Mouse (Mus musculus): ENCODE results near the gene Dynll2. TPM values are rescaled to one million over a fixed set of nuclear protein-coding genes. Genes with fewer than 3 reads are reported as not detected.

The Dynll2 gene
- polyA plus RNA-seq, 1 experiment: 497 TPM

DNA sequence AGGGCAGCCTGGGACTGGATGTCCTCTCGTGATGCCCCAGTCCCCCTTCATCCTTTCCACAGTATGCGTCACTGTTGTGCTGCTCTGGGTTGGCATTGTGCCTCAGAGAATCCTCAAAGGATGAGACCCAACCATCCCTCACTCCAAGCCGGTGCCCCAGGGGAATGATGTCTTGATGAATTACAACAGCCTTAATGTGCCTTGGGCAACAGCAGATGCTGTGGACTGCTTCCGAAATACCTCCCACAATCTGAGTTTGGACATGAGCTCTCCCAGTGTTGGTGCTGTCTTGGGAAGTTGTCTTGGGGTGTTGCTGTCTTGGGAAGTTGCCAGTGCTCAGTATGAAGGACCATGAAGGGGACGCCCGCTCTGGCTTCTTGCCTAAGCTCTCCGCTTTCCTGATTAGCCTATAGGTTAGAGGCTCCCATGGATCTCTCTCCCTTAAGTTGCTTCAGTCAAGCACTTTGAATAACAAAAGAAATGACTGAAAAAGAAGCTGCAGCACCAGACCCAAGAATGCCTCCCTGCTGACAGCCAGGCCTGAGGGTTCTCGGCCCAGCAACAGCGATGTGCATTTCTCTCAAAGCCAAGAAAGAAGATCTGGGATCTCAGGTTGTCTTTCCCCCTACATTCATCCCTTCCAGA lies 40.2 kb upstream of the Dynll2 start:
- DNase-seq: no peak
- no peak overlapping the region for H3K27ac ChIP-seq (ENCODE audit: insufficient read depth, low read length)
- H3K27me3 ChIP-seq (ENCODE audit: control insufficient read depth, insufficient read depth, low read length): no peaks in the 10 kb centered on the region
- WGBS: 62% methylated on average over 9 of the region's 9 CpGs
- no peak overlapping the region for H3K4me3 ChIP-seq (replicated peaks; ENCODE audit: insufficient read depth, low read depth, low read length)
- H3K4me1 ChIP-seq (ENCODE audit: control insufficient read depth, insufficient read depth, low read length): no peaks in the 10 kb centered on the region
- TF ChIP-seq CTCF (IDR thresholded peaks at IDR 0.05; ENCODE audit: borderline replicate concordance, insufficient read depth, low read depth, low read length): no peak
- no peak for TF ChIP-seq POLR2A (IDR thresholded peaks at IDR 0.05; ENCODE audit: borderline replicate concordance, insufficient read depth, low read length)

DNA sequence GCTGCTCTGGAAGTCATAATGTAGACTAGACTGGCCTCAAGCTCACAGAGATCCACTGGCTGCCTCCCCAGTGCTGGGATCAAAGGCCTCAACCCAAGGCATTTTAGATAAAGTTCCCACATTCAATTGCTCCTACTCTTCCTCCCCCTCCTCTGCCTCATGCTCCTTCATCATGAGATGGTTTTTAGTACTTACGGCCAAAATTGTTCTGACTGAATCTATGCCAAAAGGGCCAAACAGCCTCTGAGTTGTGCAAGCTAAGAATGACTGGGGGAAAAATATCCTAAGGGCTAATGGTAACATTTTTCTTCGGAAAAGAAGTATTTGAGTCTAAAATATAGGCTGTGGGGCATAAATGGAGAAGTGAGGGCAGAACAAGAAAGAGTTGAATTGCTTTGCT lies 36.6 kb upstream of the Dynll2 start:
- no peaks in the 10 kb centered on the region for H3K4me1 ChIP-seq (ENCODE audit: control insufficient read depth, insufficient read depth, low read length)
- no peaks in the 10 kb centered on the region for H3K27me3 ChIP-seq (ENCODE audit: control insufficient read depth, insufficient read depth, low read length)
- 76% methylated on average over 2 of the region's 2 CpGs for WGBS
- no peak overlapping the region for H3K27ac ChIP-seq (ENCODE audit: insufficient read depth, low read length)
- no peak for DNase-seq
- TF ChIP-seq CTCF (IDR thresholded peaks at IDR 0.05; ENCODE audit: borderline replicate concordance, insufficient read depth, low read depth, low read length) (no peak), POLR2A (IDR thresholded peaks at IDR 0.05; ENCODE audit: borderline replicate concordance, insufficient read depth, low read length) (no peak)
- no peak overlapping the region for H3K4me3 ChIP-seq (replicated peaks; ENCODE audit: insufficient read depth, low read depth, low read length)

DNA sequence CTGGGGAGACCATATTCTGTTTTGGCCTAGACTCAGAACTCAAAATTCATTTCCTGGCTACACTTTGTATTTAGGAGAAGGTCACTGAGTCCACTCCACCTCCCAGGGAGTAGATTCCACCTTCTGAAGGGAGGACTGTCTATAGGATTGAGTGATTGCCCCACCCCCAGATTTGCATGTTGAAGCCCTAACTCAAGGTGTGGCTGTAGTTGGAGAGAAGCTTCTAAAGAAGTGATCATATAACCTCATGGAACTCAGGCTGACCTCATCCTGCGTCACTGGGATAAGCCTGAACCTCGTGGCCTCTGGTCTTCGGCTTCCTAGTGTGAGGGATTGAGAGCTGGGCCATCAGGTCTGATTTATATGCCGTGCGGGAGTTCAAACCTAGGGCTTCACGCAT lies 28.5 kb upstream of the Dynll2 start:
- no peaks in the 10 kb centered on the region for H3K27me3 ChIP-seq (ENCODE audit: control insufficient read depth, insufficient read depth, low read length)
- no peak overlapping the region for H3K27ac ChIP-seq (ENCODE audit: insufficient read depth, low read length)
- DNase-seq: no peak
- no peak for TF ChIP-seq CTCF (IDR thresholded peaks at IDR 0.05; ENCODE audit: borderline replicate concordance, insufficient read depth, low read depth, low read length)
- no peak for TF ChIP-seq POLR2A (IDR thresholded peaks at IDR 0.05; ENCODE audit: borderline replicate concordance, insufficient read depth, low read length)
- no peak overlapping the region for H3K4me3 ChIP-seq (replicated peaks; ENCODE audit: insufficient read depth, low read depth, low read length)
- WGBS: 94% methylated on average over 6 of the region's 6 CpGs
- no peaks in the 10 kb centered on the region for H3K4me1 ChIP-seq (ENCODE audit: control insufficient read depth, insufficient read depth, low read length)

DNA sequence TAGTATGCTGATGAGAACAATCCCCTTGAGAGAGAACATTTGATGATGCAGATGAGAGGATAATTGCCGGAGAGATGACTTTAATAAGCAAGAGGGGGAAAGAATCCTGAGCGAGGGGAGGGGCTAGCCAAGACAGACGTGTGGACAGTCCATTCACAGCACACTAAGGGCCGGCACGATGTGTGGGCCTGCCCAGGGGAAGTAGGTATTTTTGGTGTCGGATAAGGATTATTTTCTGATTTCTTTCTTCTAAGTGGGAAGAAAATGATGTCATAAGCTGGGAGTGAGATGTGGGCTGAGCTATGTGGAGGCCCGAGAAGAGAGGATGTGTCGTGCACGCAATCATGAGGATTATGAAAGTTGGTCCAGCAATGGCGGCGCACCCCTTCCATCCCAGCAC lies 27.8 kb upstream of the Dynll2 start:
- Histone ChIP-seq H3K4me3 (replicated peaks; ENCODE audit: insufficient read depth, low read depth, low read length) (no peak overlapping the region), H3K27ac (ENCODE audit: insufficient read depth, low read length) (no peak overlapping the region), H3K4me1 (ENCODE audit: control insufficient read depth, insufficient read depth, low read length) (no peaks in the 10 kb centered on the region), H3K27me3 (ENCODE audit: control insufficient read depth, insufficient read depth, low read length) (no peaks in the 10 kb centered on the region)
- TF ChIP-seq CTCF (IDR thresholded peaks at IDR 0.05; ENCODE audit: borderline replicate concordance, insufficient read depth, low read depth, low read length): no peak
- no peak for TF ChIP-seq POLR2A (IDR thresholded peaks at IDR 0.05; ENCODE audit: borderline replicate concordance, insufficient read depth, low read length)
- 84% methylated on average over 11 of the region's 11 CpGs for WGBS
- no peak for DNase-seq

DNA sequence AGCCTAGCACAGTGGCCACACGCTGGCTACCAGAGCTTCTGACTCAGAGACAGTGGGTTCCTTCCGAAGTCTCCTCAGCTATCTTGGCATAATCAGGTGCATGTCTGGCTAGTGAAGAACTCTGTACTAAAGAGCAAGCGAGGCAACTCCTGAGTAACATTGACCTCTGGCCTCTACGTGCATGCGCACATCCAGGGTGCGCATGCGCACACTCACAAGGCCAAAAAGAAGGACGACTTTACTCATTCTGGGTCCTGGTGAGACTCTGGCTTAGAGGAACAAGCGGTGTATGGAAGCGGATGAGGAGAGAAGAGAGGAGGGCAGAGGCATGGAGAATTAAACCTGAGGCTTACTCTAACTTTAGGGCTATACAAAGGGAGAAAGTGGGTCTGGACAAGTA lies 26.3 kb upstream of the Dynll2 start:
- WGBS: 91% methylated on average over 10 of the region's 10 CpGs
- TF ChIP-seq CTCF (IDR thresholded peaks at IDR 0.05; ENCODE audit: borderline replicate concordance, insufficient read depth, low read depth, low read length) (no peak), POLR2A (IDR thresholded peaks at IDR 0.05; ENCODE audit: borderline replicate concordance, insufficient read depth, low read length) (no peak)
- no peak overlapping the region for H3K4me3 ChIP-seq (replicated peaks; ENCODE audit: insufficient read depth, low read depth, low read length)
- no peaks in the 10 kb centered on the region for H3K27me3 ChIP-seq (ENCODE audit: control insufficient read depth, insufficient read depth, low read length)
- peaks cover 5% of the 10 kb centered on the region; the same call in 1 of the 2 replicates for H3K4me1 ChIP-seq (ENCODE audit: control insufficient read depth, insufficient read depth, low read length)
- DNase-seq: no peak
- no peak overlapping the region for H3K27ac ChIP-seq (ENCODE audit: insufficient read depth, low read length)

DNA sequence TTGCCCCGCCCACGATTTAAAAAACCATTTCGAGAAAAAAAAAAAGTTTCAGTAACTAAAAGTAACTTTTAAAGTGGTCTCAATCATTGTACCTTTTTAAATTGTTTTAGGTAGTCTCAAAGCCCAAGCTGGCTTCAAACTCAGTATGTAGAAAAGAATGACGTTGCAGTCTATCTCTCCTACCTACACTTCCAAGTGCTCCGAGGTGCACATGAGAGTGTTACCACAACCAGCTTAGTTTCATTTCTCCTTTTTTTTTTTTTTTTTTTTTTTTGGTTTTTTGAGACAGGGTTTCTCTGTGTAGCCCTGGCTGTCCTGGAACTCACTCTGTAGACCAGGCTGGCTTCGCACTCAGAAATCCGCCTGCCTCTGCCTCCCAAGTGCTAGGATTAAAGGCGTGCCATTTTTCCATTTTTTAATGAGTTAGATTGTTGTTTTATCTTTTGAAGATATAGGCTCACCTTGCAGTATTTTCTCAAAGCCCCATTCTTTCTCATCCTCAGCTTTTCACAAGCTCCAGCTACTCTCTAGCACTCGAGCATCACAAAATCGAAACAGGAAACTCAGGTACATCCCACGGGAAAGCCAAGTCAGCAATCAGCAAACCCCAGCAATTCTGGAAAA lies 25.4 kb upstream of the Dynll2 start:
- Histone ChIP-seq H3K4me3 (replicated peaks; ENCODE audit: insufficient read depth, low read depth, low read length) (no peak overlapping the region), H3K27ac (ENCODE audit: insufficient read depth, low read length) (no peak overlapping the region), H3K4me1 (ENCODE audit: control insufficient read depth, insufficient read depth, low read length) (peaks cover 5% of the 10 kb centered on the region; the same call in 1 of the 2 replicates), H3K27me3 (ENCODE audit: control insufficient read depth, insufficient read depth, low read length) (no peaks in the 10 kb centered on the region)
- DNase-seq: no peak
- WGBS: 90% methylated on average over 11 of the region's 11 CpGs
- TF ChIP-seq CTCF (IDR thresholded peaks at IDR 0.05; ENCODE audit: borderline replicate concordance, insufficient read depth, low read depth, low read length): no peak
- TF ChIP-seq POLR2A (IDR thresholded peaks at IDR 0.05; ENCODE audit: borderline replicate concordance, insufficient read depth, low read length): no peak

DNA sequence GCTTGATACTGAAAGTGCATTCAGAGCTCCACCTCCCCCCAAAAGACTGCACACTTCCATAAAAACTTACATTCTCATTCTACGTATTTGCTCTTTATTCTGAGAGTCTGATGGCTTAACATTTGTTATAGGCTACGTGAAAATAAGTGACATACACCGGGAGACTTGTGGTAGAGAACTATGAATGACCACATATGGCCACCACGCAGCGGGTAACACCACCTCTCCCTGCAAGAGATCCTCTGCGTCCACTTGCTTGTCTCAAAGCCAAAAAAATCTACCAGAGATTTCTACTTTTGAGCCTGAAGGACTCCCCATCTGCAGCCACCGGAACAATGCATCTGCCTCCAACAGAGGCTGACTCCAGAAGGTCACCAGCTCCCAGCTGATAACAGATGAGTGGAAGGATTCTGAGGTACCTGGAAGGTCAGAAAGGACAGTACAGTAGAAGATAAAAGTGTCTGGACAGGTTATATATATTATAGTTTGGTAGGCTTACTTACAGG lies 24.6 kb upstream of the Dynll2 start:
- H3K27me3 ChIP-seq (ENCODE audit: control insufficient read depth, insufficient read depth, low read length): no peaks in the 10 kb centered on the region
- peaks cover 5% of the 10 kb centered on the region; the same call in 1 of the 2 replicates for H3K4me1 ChIP-seq (ENCODE audit: control insufficient read depth, insufficient read depth, low read length)
- TF ChIP-seq CTCF (IDR thresholded peaks at IDR 0.05; ENCODE audit: borderline replicate concordance, insufficient read depth, low read depth, low read length) (no peak), POLR2A (IDR thresholded peaks at IDR 0.05; ENCODE audit: borderline replicate concordance, insufficient read depth, low read length) (no peak)
- no peak overlapping the region for H3K27ac ChIP-seq (ENCODE audit: insufficient read depth, low read length)
- H3K4me3 ChIP-seq (replicated peaks; ENCODE audit: insufficient read depth, low read depth, low read length): no peak overlapping the region
- no peak for DNase-seq
- 72% methylated on average over 7 of the region's 7 CpGs for WGBS

Measured in cerebellum, adult 2 months (tissue).